Mouse (Mus musculus) hindbrain, embryonic 10.5 days (tissue): ENCODE measurements at regions not wholly inside any gene's neighbourhood (a gene's known extent, or its start where the extent isn't known, plus 50 kb on each side); places are given as distances from the start of the nearest gene placed in this dataset.
A peak's percentile ranks its signal among the peaks of the same experiment; 100 is the strongest.
"Not testable (repeated sequence)": the region's sequence is repeated elsewhere in the genome, so short reads cannot be mapped to it uniquely, and the experiment has no call there.

ENCODE experiments used
- DNase-seq: peaks from one replicate; pipeline ENCODE4 v3.0.0-alpha.2; 2017; ENCODE audit warnings: low spot score
- H3K27ac ChIP-seq: fragments of 300-500 bp; sonication (generic); 2 replicates; pipeline ENCODE4 v1.5.1; 2016; ENCODE audit warnings: mild to moderate bottlenecking, moderate library complexity
- H3K27me3 ChIP-seq: fragments of 300-500 bp; sonication (generic); 2 replicates; pipeline ENCODE4 v1.6.1; 2016; ENCODE audit warnings: mild to moderate bottlenecking; ENCODE audit not compliant: poor library complexity, insufficient read depth, severe bottlenecking
- H3K36me3 ChIP-seq: fragments of 300-500 bp; sonication (generic); 2 replicates; pipeline ENCODE4 v1.6.1; 2016; ENCODE audit warnings: mild to moderate bottlenecking, moderate library complexity
- H3K4me1 ChIP-seq: fragments of 300-500 bp; sonication (generic); replicated peaks from 2 replicates; pipeline ENCODE4 v1.6.1; 2016; ENCODE audit warnings: mild to moderate bottlenecking
- H3K4me3 ChIP-seq: fragments of 300-500 bp; sonication (generic); 2 replicates; pipeline ENCODE4 v1.5.1; 2016; ENCODE audit warnings: mild to moderate bottlenecking, moderate library complexity
- H3K9me3 ChIP-seq: fragments of 300-500 bp; sonication (generic); 2 replicates; pipeline ENCODE4 v1.6.1; 2016; ENCODE audit warnings: mild to moderate bottlenecking, moderate library complexity
- WGBS: fragments of 180-500 bp; shearing (Covaris S2); methylation state at CpG from one replicate; pipeline ENCODE4 v1.1.7; 2016; 5-methylcytosine and 5-hydroxymethylcytosine counted together

DNA sequence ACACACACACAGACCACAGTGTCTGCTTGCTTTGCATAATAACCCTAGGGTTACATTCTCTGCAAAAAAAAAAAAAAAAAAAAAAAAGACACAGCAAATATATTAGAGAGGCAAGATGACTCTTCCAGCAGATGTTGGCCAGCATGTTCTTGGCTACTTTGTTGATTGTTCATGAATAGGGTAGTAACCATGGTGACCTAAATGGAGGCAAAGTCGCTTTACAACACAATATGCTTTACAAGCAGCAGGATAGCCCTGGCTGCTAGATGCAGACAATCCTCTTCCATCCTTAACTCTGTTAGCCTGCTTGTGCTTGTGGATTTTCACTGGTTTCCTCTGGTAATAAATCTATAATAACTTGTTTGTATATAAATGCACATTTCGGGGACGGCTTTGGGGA, 292.5 kb upstream of the Oprm1 start:
- Histone ChIP-seq H3K4me1 (peaks cover 8% of the 10 kb centered on the region; the same call in 1 of the 2 replicates), H3K27me3 (no peaks in the 10 kb centered on the region), H3K36me3 (no peaks in the 10 kb centered on the region), H3K27ac (no peak overlapping the region), H3K9me3 (no peaks in the 10 kb centered on the region), H3K4me3 (no peak overlapping the region)
- DNase-seq = peak; percentile 6
- 60% methylated on average over 3 of the region's 3 CpGs for WGBS

DNA sequence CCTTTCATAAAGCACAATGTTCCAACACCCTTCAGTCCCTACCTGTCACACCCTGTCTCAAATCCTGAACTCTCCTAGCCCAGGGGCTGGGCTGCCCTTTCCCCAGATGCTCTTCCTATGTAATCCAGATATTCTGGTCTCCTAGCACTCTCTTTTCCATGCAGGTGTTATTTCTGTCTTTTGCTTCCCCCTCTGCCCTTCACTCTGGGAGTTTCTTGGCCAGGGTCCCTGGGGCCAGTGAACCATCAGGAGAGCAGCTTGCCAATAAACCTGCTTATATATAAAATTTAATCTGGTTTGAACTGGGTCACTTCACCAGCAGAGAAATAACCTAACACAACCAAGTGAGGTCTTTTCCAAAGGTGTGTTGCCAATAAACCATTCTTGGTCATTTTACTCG, 278.0 kb upstream of the Oprm1 start:
- WGBS = 85% methylated on average over 1 of the region's 1 CpGs
- DNase-seq = no peak
- Histone ChIP-seq H3K9me3 (no peaks in the 10 kb centered on the region), H3K27ac (no peak overlapping the region), H3K4me3 (no peak overlapping the region), H3K36me3 (no peaks in the 10 kb centered on the region), H3K4me1 (no peaks in the 10 kb centered on the region), H3K27me3 (no peaks in the 10 kb centered on the region)

DNA sequence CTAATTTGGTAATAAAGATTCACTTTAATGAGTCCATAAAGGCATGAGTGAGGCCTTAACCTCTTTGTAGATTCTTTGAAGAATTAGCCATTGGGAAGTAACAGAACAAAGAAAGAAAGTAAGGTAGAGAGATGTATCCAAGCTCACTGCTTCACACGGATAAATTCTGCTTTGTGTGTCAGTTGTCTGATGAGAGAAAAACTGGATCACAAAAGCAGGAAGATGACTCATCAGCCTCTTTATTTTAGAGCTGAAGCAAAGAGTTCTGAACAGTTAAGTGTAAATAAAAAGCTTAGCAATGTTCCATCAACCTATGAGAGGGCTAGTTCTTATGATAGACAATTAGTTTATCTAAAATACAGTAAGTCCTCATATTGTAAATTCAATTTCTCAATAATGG, 269.7 kb upstream of the Oprm1 start:
- WGBS = 84% methylated on average over 1 of the region's 1 CpGs
- no peaks in the 10 kb centered on the region for H3K36me3 ChIP-seq
- H3K9me3 ChIP-seq = no peaks in the 10 kb centered on the region
- H3K4me3 ChIP-seq = no peak overlapping the region
- no peak for DNase-seq
- no peaks in the 10 kb centered on the region for H3K27me3 ChIP-seq
- H3K4me1 ChIP-seq = no peaks in the 10 kb centered on the region
- H3K27ac ChIP-seq = no peak overlapping the region

DNA sequence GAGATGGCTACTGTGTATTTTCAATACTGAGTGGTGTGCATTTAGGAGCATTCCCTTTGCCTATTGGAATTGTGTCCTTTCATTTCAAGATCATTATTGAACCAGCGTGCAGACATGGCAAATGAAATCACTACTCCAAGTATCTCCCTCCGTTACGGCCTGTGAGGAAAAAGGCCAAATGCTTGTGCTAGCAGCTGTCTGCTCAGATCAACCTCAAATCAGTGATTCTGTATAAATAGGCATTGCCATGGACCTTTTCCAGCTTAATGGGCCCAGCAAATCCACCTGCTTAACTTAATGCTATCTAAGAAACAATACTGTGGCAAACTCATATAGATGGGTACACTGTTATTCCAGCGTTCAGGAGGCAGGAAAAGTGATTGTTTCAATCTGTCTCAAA, 265.6 kb upstream of the Oprm1 start:
- H3K36me3 ChIP-seq = no peaks in the 10 kb centered on the region
- no peaks in the 10 kb centered on the region for H3K4me1 ChIP-seq
- no peak overlapping the region for H3K27ac ChIP-seq
- DNase-seq = no peak
- H3K4me3 ChIP-seq = no peak overlapping the region
- 90% methylated on average over 4 of the region's 4 CpGs for WGBS
- H3K27me3 ChIP-seq = no peaks in the 10 kb centered on the region
- H3K9me3 ChIP-seq = no peaks in the 10 kb centered on the region

DNA sequence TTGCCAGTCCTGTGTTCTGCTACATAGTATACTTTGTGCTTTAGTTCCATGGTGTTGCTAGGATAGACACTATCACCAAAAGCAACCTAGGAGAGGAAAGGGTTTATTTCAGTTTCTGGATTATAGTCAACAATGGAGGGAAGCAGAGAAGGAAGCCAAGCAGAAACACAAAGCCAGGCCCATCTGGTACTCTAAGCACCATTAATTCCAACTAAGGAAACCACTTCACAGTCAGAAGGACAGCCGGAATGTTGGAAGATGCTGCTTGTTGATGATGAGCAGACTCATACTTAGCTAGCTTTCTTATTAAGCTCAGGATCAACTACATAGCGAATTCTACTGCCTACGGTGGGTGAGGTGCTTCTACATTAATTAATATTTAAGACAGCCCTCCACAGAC, 263.2 kb upstream of the Oprm1 start:
- WGBS = 87% methylated on average over 3 of the region's 3 CpGs
- Histone ChIP-seq H3K4me1 (no peaks in the 10 kb centered on the region), H3K4me3 (no peak overlapping the region), H3K9me3 (no peaks in the 10 kb centered on the region), H3K27me3 (no peaks in the 10 kb centered on the region), H3K36me3 (no peaks in the 10 kb centered on the region), H3K27ac (no peak overlapping the region)
- no peak for DNase-seq

DNA sequence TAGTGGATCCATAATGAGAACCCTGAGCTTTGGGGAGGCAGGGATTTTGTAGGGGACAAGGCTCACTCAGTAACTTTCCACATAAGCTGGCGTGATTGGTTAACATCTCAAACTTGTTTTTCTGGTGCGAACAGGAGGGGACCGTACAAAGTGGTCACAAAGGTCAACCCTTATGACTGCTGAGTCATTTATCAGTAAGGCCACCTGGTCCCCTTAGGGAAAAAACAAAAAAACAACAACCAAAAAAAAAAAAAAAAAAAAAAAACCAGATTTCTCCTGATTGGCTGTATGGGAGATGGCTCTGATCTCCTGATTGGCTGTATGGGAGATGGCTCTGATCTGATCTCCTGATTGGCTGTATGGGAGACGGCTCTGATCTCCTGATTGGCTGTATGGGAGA, 244.0 kb upstream of the Oprm1 start:
- Histone ChIP-seq H3K36me3 (no peaks in the 10 kb centered on the region), H3K4me1 (no peaks in the 10 kb centered on the region), H3K27me3 (no peaks in the 10 kb centered on the region), H3K4me3 (no peak overlapping the region), H3K9me3 (no peaks in the 10 kb centered on the region), H3K27ac (no peak overlapping the region)
- DNase-seq = no peak
- 91% methylated on average over 4 of the region's 4 CpGs for WGBS

DNA sequence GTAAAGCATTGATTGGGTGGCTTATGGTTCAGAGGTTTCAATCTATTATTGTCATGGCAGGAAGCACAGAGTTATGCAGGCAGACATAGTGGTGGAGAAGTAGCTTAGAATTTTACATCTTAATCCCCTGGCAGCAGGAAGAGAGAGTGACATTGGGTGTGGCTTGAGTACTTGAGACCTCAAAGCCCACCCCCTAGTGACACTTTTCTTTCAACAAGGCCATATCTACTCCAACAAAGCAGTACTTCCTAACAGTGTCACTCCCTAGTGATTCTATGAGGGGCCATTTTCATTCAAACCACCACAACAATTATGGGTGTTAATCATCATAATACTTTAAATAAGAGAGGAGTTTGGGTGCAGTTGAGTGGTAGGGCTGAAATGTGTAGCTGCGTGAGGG, 195.8 kb upstream of the Oprm1 start:
- 0 out of 2 replicates have a peak, but pooled peaks cover 2% of the 10 kb centered on the region for H3K9me3 ChIP-seq
- H3K27me3 ChIP-seq = no peaks in the 10 kb centered on the region
- no peaks in the 10 kb centered on the region for H3K36me3 ChIP-seq
- no peak for DNase-seq
- H3K27ac ChIP-seq = no peak overlapping the region
- 91% methylated on average over 1 of the region's 1 CpGs for WGBS
- H3K4me3 ChIP-seq = no peak overlapping the region
- H3K4me1 ChIP-seq = no peaks in the 10 kb centered on the region

DNA sequence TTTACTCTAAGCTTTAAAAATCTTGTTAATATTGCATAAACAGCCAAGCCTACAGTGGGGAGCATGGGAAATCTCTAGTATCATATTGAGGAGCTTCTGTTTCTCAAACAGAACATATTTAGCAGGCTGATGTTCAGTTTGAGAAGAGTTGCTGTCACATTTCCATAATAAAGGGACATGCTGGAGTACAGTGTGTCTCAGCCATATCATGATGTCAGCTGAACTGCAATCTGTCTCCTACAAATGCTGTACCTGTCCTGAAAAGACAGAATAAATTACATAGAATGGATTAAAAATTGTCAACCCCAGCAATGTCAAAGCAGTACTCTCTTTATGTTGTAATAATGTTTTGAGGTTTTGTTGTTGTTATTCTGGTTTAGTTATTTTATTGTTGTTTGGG, 179.7 kb upstream of the Oprm1 start:
- no peaks in the 10 kb centered on the region for H3K9me3 ChIP-seq
- H3K4me3 ChIP-seq = no peak overlapping the region
- no peaks in the 10 kb centered on the region for H3K36me3 ChIP-seq
- no peaks in the 10 kb centered on the region for H3K4me1 ChIP-seq
- H3K27ac ChIP-seq = no peak overlapping the region
- no peak for DNase-seq
- no peaks in the 10 kb centered on the region for H3K27me3 ChIP-seq

DNA sequence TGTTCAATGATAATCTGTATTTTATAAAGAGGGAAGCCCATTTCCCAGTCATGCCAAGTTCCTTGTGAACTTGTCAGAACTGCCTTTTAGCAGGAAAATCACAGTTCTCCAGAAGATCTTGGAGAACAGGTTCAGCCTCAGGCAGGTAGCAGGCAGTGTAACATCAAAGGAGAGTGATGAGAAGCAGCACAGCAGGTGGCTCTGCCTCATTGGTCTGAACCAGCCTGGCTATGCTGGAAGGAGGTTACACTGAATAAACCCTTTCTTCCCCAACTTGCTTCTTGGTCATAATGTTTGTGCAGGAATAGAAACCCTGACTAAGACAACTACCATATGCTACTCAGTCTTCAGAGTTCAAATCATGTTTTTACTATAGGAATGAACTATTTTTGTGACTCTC, 172.5 kb upstream of the Oprm1 start:
- not testable (repeated sequence) for DNase-seq, H3K36me3 ChIP-seq

DNA sequence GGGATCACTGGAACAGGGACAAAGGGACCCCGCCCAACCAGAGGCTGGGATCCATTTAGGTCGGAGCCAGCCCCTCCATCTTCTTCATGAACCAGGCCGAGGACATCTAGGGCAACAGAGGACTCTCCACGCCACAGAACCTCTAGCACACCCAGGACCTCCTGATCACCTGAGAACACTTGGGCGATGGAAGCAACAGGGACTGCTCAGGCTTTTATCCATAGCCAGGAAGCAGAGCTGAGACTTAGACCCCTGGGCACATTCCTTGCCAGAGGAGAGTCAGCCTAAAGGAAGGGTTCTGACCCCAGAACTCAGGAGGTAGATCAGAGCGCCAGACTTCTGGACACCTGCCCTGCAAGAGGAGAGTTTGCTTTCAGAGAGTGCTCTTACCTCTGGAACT, 168.1 kb upstream of the Oprm1 start:
- Histone ChIP-seq H3K4me3 (no peak overlapping the region), H3K36me3 (no peaks in the 10 kb centered on the region), H3K9me3 (0 out of 2 replicates have a peak, but pooled peaks cover 3% of the 10 kb centered on the region), H3K27ac (no peak overlapping the region), H3K27me3 (no peaks in the 10 kb centered on the region), H3K4me1 (no peaks in the 10 kb centered on the region)
- WGBS = 89% methylated on average over 6 of the region's 6 CpGs
- DNase-seq = no peak

More for the DNA sequence above, 172.5 kb upstream of the Oprm1 start:
- H3K4me1 ChIP-seq, H3K9me3 ChIP-seq, H3K27me3 ChIP-seq, H3K4me3 ChIP-seq, H3K27ac ChIP-seq: not testable (repeated sequence)

DNA sequence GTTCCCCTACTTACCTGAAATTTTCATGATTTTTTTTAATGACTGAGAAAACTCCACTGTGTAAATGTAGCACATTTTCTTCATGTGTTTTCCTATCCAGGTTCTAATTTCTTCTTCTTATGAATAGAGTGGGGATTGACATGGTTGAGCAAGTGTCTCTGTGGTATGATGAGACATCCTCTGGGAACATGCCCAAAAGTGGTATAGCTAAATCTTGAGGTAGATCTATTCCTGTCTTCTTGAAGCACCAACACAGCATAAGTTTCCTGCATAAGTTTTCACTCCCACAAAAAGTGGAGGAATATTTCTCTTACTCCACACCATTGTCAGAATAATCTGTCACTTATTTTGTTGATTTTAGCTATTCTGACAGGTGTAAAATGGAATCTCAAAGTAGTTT, 161.1 kb upstream of the Oprm1 start:
- Histone ChIP-seq H3K27ac (no peak overlapping the region), H3K9me3 (no peaks in the 10 kb centered on the region), H3K27me3 (no peaks in the 10 kb centered on the region), H3K4me3 (no peak overlapping the region), H3K4me1 (no peaks in the 10 kb centered on the region), H3K36me3 (no peaks in the 10 kb centered on the region)
- DNase-seq = no peak

DNA sequence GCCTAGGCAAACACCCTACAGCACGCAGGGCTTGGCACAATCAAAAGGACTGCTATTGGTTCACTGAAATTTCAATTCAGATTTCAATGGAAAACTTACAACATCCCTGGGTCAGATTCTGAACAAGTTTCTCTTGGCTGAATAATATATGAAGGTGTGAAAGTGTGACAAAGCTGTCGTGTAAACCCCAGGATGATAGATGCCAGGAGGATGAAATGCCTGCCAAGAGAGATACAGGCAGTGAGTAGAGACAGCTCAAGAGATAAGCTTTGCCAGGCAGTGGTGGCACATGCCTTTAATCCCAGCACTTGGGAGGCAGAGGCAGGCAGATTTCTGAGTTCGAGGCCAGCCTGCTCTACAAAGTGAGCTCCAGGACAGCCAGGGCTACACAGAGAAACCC, 159.7 kb upstream of the Oprm1 start:
- whole genome bisulfite sequencing = 88% methylated on average over 3 of the region's 3 CpGs
- H3K4me1 ChIP-seq, H3K9me3 ChIP-seq, DNase-seq, H3K27me3 ChIP-seq, H3K4me3 ChIP-seq, H3K36me3 ChIP-seq, H3K27ac ChIP-seq: not testable (repeated sequence)

DNA sequence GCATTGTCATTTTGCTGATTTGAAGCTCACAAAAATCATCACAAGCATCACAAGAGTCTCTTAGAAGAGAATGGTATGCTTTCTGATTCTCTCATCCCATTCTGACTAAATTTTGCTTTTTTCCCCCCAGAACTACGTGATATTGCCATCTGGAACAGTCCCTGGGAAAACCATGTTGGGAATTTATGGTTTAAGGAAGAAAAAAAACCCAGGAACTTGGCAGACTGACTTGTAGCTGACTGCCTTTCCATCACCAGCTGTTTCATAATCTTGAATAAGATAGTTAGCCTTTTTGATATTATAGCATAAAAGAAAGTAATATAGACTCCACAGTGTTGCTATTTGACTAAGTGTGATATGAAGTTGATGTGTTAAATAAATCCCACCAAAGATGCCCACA, 110.7 kb upstream of the Oprm1 start:
- Histone ChIP-seq H3K36me3 (no peaks in the 10 kb centered on the region), H3K4me3 (no peak overlapping the region), H3K4me1 (no peaks in the 10 kb centered on the region), H3K27me3 (no peaks in the 10 kb centered on the region), H3K27ac (no peak overlapping the region), H3K9me3 (no peaks in the 10 kb centered on the region)
- DNase-seq = no peak
- 49% methylated on average over 1 of the region's 1 CpGs for WGBS

DNA sequence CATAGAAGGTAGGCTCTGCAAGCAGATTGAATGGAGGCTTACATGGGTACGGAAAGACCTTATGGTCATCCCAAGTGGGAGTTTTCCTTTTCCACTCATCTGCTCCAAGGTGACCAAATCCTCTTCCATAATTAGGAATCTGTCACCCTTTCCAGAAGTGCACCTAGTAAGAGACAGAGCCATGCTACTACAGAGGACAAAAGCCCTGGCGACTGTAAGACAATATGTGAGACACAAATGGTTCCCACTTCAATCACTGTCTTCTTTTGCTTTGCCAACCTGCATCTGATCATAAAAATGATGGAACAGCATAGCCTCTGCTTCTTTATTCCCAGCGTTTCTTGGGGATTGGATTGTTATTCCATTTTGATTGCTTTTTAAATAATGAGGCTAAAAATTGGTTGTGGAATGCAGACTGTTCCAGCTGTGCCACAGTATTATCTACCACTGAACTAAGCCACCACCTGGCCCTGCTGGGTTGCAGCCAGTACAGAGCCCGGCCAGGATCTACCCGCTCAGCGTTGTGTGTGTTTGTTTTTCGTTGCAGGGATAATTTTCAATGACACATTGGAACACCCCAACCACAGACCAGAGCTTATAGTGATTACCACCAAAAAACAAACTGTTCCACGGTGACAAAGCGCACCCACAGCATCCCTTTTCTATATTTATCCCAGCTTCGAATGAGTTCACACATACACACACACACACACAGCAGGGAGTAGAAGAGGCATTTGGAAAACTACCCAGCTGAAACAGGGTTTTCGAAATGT, 72.8 kb upstream of the Oprm1 start:
- Histone ChIP-seq H3K36me3 (no peaks in the 10 kb centered on the region), H3K4me3 (no peak overlapping the region), H3K27me3 (no peaks in the 10 kb centered on the region), H3K4me1 (no peaks in the 10 kb centered on the region), H3K27ac (no peak overlapping the region), H3K9me3 (no peaks in the 10 kb centered on the region)
- WGBS = 87% methylated on average over 11 of the region's 11 CpGs
- DNase-seq = no peak
